Mouse (Mus musculus): ENCODE results near the gene Ak1.

Gene Ak1

DNA sequence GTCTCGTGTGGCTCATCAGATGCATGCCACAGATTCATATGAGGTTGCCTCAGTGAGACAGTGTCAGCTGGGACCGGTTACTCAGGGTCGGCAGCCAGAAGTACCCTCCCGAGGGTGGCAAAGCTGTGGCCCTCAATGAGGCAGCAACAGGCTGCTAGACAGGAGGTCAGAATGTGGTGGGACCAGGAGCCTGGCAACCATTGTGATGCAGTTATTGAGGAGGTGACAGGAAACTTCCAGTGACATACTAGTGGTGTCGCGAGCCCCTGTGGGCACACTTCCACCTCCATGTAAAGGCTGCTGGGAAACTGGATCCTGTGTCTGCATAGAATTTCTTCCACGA lies at the start of gene Ak1:
Gene Ak1, plus strand, starts transcription at position 242 of the 343 bp plus-strand sequence.
- no peak for DNase-seq (ENCODE audit: low read depth, low spot score)

GRCm38 (mm10) chr2:32572196-32572595 lies 49.4 kb upstream of the Ak1 start:
- no peak for DNase-seq (ENCODE audit: low read depth, low spot score)

GRCm38 (mm10) chr2:32574497-32574896 lies 47.1 kb upstream of the Ak1 start, which contains the start of gene Pip5kl1:
Gene Pip5kl1, plus strand, starts transcription at chr2:32574797.
- DNase-seq (ENCODE audit: low read depth, low spot score), result no peak

GRCm38 (mm10) chr2:32574901-32575585 lies 46.5 kb upstream of the Ak1 start:
- DNase-seq (ENCODE audit: low read depth, low spot score), result peak; percentile 55

GRCm38 (mm10) chr2:32575586-32576160 lies 45.9 kb upstream of the Ak1 start, which contains the start of gene 9430097D07Rik:
Gene 9430097D07Rik, minus strand, starts transcription at chr2:32575684.
- no peak for DNase-seq (ENCODE audit: low read depth, low spot score)

DNA sequence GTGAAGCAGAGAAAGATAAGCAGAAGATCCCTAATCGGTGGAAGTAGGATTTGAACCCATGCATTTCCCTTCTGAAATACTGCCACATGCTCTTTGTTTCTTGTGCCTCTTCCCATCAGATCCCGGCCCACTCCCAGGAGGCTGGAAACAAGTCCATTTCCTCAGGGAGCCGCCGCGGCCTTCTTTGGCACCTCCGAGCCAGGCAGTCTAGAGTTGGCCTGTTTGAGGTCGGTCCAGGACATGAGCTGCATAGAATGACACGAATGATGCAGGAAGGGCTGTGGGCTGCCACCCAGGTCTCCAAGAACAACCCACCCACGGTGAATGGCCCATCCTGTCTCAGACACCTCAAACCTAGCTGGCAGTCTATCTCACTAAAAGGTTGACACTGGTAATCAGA lies 45.0 kb upstream of the Ak1 start:
- DNase-seq (ENCODE audit: low read depth, low spot score), result no peak

GRCm38 (mm10) chr2:32578146-32579046 lies 43.2 kb upstream of the Ak1 start:
- no peak for DNase-seq (ENCODE audit: low read depth, low spot score)

DNA sequence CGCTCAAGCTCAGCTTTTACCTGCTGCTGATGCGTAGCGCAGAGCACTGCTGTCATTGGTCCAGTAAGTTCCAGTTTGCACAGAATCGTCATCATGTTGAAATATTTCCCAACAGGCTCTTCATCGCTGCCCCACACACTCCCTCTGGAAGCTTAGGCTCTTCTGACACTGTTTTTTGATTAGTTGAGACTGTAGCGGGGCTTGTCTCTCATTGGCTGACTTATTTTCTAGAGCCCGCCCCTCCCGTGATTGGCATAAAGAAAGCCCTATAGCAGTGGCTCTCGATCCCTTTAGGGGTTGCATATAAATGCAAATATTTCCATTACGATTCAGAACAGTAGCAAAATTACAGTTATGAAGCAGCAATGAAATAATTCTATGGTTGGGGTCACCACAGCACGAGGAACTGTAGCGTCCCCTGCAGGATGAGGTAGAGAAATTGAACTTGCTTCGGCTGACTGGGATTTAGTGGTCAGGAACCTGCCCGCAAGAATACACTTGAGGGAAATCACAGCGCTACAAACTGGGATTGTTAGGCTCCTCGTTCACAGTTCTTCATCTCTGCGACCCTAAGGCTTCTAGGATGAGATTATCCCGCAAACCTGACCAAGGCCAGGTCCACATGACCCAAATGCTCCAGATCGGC lies 40.0 kb upstream of the Ak1 start:
- peak; percentile 82 for DNase-seq (ENCODE audit: low read depth, low spot score)

DNA sequence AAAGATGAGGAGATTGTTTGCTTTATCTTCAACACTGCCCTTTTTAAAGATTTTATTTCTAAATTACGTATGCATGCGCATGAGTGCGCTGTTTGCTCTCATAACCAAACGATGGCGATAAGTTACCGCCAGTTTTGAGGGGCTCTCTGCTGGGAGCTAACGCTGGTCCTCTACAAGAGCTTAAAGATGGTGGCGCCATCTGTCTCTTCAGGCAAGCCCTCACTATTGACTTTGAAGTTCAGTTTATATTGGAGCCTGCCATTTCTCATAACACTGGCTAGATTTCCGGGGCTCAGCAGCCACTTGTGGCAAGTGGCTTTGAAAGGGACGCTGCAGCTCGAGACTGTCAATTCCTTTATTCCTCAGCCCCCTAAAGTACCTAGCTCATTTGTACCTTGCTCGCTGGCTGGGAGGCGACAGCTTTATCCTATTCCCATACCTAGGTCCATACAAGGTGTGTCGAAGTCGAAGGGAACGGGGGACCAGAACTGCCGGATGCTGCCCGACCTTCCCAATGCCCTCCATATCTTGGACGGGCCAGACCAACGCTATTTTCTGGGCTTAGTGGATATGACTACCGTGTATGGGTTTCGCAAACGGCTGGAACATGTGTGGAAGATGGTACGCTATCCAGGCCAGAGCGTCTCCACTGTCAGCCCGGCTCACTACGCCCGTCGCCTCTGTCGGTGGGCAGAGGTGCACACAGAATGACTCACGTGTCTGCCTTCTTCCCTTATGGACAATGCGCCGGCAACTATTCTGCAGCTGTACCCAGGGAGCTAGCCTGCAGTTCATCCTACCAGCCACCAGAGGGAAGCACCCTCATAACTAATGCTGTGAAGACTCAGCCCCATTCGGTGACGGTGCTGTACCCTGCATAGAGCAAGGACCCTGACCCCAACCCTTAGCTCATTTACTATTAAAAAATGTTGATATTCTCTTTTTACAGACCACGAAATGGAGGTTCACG lies 38.4 kb upstream of the Ak1 start:
- peak; percentile 84 for DNase-seq (ENCODE audit: low read depth, low spot score)

GRCm38 (mm10) chr2:32585149-32585714 lies 36.3 kb upstream of the Ak1 start:
- no peak for DNase-seq (ENCODE audit: low read depth, low spot score)

- peak; percentile 97 for DNase-seq (ENCODE audit: low read depth, low spot score)
These were observed 34.6 kb upstream of the Ak1 start, which contains the start of gene St6galnac4 for GRCm38 (mm10) chr2:32586871-32587351. Gene St6galnac4, plus strand, starts transcription at chr2:32587095.

- DNase-seq (ENCODE audit: low read depth, low spot score), result peak; percentile 92
These were observed 33.7 kb upstream of the Ak1 start for GRCm38 (mm10) chr2:32587731-32588321.

GRCm38 (mm10) chr2:32589213-32589795 lies 32.3 kb upstream of the Ak1 start:
- DNase-seq (ENCODE audit: low read depth, low spot score), result no peak

GRCm38 (mm10) chr2:32590224-32590623 lies 31.3 kb upstream of the Ak1 start:
- DNase-seq (ENCODE audit: low read depth, low spot score), result no peak

- no peak for DNase-seq (ENCODE audit: low read depth, low spot score)
These were observed 30.3 kb upstream of the Ak1 start for GRCm38 (mm10) chr2:32591249-32591648.

DNA sequence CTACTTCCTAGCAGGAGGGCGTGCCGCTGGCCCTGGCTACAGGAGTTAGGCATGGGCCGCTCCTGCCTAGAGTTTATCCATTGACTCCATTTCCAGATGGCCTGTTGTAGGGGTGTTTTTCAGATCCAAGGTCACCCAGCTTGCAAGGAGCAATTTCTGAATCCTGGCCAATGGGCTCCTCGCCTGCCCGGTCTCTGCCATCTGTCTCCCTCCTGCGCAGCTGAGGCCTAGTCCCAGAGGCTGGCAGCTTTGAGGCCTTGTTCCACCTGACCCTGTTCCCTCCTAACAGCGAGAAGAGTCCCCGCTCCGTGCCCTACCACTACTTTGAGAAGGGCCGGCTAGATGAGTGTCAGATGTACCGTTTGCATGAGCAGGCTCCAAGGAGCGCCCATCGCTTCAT lies 24.8 kb upstream of the Ak1 start:
- no peak for DNase-seq (ENCODE audit: low read depth, low spot score)

GRCm38 (mm10) chr2:32597248-32597647 lies 24.3 kb upstream of the Ak1 start:
- no peak for DNase-seq (ENCODE audit: low read depth, low spot score)

DNA sequence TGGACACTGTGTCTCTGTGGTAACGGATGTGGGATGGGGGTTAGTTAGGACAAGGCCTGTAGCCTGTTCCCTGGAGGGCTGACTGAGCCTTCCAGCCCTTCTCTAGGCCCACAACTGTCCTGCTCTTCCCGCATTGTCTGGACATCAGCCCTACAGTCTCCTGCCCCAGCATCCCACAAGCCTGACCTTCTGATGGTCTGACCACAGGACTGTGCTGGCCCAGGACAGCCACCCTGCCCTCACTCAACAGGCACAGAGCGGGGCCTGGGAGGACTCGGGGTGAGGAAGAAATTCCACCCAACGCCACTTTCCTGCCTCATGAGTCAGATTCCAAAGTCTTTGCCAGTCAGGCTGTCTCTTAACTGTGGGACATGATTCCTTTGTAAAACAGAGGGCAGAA lies 23.9 kb upstream of the Ak1 start:
- no peak for DNase-seq (ENCODE audit: low read depth, low spot score)

DNA sequence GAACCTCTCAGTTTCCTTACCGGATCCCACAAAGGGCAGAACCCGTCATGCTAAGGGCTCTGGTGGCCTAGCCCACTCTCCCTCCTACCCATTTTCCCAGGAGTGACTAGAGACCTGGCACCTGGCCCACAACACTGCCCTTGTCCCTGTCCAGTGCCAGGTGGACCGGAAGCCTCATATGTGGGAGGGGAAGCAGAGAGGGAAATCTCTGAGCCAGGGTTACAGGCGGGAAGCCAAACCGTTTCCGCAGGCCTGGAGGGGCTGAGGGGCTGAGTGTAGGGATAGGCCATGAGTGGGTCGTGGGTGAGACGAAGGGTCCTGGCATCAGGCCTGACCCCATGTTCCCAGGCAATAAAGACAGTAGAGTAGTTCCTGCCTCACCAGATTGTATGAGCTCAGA lies 23.1 kb upstream of the Ak1 start:
- no peak for DNase-seq (ENCODE audit: low read depth, low spot score)

Measured in A20 (cell line).